Mouse (Mus musculus): ENCODE results near the gene Scn11a.

The Scn11a gene

GRCm38 (mm10) chr9:119795254-119795912, 29.9 kb downstream of the Scn11a start:
- DNase-seq (ENCODE audit: low read depth): no peak

DNA sequence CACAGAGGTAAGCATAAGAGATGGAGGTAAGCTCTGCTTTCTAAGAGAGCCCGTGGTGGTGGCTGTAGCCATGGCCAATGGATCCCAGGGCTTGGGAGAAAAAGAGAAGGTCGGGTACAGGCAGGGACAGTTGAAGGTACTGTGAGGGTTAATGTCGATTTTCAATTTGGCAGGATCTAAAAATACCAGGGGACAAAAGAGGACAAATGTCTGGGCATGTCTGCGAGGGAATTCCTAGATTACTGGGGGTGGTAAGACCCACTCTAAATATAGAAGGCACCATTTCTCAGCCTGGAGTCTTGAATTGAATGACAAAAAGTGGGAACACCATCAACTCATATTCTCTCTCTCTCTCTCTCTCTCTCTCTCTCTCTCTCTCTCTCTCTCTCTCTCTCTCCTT, 30.8 kb downstream of the Scn11a start:
- DNase-seq (ENCODE audit: low read depth): no peak

GRCm38 (mm10) chr9:119792505-119792904, 32.8 kb downstream of the Scn11a start:
- DNase-seq (ENCODE audit: low read depth): no peak

DNA sequence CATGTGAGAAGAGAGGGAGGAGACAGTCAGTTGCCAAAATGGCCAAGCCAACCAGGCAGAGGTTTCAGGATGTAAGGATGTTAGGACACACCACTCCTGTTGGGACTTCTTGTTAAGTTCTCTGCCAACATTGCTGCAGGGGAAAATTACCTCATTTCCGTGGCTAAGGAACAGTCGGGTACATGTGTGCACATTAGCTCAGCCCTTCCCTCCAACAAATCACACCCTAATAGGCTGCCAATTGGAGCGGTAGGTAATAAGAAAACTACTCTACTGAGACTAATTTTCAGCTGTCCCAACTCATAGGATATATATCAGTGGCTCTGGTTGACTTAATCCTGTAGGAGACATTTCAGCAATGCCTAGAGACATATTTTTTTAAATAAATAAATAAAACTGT, 44.4 kb downstream of the Scn11a start:
- no peak for DNase-seq (ENCODE audit: low read depth)

- DNase-seq (ENCODE audit: low read depth): no peak
These were observed 48.6 kb downstream of the Scn11a start for GRCm38 (mm10) chr9:119776661-119777060.

GRCm38 (mm10) chr9:119768585-119768984, 56.7 kb downstream of the Scn11a start:
- no peak for DNase-seq (ENCODE audit: low read depth)

GRCm38 (mm10) chr9:119760226-119760625, 65.0 kb downstream of the Scn11a start:
- DNase-seq (ENCODE audit: low read depth): no peak

- DNase-seq (ENCODE audit: low read depth): no peak
These were observed 65.8 kb downstream of the Scn11a start for GRCm38 (mm10) chr9:119759457-119759856.

DNA sequence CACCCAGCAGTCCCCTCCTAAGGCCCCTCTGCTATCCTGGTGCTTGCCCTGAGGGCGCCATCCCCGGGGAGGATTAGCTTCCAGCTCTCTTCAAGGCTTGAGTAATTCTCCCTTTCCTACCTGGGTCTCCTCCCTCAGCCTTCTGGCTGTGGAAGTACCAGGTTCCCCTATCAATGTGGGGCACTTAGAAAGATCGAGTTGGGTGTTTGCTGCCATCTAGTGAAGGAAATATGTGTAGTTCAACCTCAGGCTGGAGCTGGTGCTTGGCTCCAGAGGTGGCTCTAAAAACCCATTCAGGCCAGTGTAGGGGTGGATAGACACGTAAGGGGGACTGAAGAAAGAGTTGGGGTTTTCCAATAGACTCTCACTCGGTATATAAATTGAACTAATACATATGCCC, 73.7 kb downstream of the Scn11a start:
- DNase-seq (ENCODE audit: low read depth): no peak

DNA sequence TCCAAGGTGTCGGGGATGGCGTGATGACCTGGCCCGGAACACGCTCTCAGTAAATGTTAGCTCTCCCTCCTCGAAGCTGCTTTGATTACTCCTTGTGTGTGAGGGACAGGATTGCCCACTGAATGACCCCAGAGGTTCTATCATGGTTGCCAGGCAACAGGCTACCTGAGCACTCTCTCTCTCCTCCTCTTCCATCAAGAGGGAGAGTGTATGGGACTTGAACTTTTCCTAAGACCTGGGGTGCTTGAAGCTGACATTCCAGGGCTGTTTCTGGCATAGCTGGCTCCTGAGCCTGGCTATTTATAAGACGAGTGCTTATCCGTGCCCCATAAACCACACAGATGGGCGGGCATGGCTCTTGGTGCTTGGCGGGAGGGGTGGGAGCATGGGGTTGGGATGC, 76.1 kb downstream of the Scn11a start:
- DNase-seq (ENCODE audit: low read depth): no peak

GRCm38 (mm10) chr9:119743900-119744299, 81.4 kb downstream of the Scn11a start:
- no peak for DNase-seq (ENCODE audit: low read depth)

- DNase-seq (ENCODE audit: low read depth): no peak
These were observed 81.9 kb downstream of the Scn11a start for GRCm38 (mm10) chr9:119743312-119743711.

GRCm38 (mm10) chr9:119741101-119741786, 84.0 kb downstream of the Scn11a start:
- DNase-seq (ENCODE audit: low read depth): no peak

DNA sequence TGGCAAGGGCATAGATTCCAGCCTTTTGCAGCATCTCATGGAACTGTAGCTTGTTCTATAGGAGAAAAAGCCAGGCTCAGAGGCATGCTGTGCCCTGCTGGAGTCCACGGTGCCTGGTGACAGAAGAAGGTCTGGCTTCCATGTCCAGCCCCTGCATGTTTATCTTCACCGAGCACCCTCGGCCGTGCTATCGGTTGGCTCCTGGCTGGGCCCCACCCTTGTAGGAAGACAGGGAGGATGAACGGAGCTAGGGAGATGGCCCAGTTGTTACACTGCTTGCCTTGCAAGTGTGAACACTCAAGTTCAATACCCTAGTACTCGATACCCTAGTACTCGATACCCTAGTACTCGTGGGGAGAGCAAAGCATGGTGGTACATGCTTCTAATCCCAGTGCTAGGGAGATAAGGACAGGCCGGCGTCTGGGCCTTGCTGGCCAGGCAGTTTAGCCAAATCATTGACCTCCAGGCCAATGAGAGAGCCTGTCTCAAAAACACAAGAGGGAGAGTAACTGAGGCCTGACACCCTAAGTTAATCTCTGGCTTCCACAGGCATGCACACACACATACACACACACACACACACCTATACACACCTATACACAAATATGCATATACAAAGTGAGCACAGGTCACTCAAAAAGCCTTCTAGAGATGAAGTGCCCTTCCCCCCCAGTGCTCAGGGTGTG, 96.7 kb downstream of the Scn11a start:
- DNase-seq (ENCODE audit: low read depth): no peak

DNA sequence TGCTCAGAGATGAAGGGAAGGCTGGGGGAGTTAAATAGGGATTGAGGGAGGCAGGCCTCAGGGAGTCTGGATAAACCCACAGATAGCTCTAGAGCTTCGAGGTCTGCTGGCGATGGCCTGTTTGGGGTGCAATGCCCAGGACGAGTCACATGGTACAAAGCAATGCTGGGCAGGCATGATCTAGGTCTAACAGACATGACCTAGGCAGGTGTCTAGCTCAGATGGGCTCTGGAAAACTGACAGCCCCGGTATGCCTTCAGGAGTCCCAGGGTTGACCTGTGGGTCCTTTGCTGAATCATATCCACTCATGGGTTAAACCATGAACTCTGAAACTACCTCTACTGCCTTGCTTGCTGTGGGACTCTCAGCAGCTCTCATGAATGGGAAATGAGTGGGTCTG, 98.3 kb downstream of the Scn11a start:
- no peak for DNase-seq (ENCODE audit: low read depth)

GRCm38 (mm10) chr9:119725293-119725862, 99.9 kb downstream of the Scn11a start:
- no peak for DNase-seq (ENCODE audit: low read depth)

DNA sequence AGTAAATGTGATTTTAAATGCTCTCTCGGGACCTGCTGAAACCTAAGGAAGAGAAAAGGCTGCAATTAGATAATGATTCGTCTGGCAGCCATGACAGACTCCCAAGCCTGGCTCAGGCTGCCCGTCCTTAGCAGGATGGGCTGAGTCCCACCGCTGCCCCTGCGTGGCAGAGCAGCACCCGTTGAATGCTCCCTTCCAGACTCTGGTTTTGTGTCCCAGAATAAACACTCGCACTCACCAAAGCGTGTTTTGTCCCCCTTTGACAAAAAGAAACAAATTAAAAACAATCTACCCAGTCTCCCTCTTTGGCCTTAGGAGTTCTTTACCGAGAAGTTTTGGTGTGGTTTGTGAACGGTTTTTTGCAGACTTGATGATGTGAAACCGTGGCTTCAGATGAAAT, 106.0 kb downstream of the Scn11a start, which contains the start of gene Scn10a:
Gene Scn10a (minus strand): TSS at position 101 of the 400 bp plus-strand sequence.
- DNase-seq (ENCODE audit: low read depth): no peak

GRCm38 (mm10) chr9:119706700-119707099, 118.6 kb downstream of the Scn11a start:
- DNase-seq (ENCODE audit: low read depth): no peak

Measured in fibroblast of lung, adult 2 months (primary cell).